Mouse (Mus musculus): Measurements from ENCODE around the gene Sema7a.

DNA sequence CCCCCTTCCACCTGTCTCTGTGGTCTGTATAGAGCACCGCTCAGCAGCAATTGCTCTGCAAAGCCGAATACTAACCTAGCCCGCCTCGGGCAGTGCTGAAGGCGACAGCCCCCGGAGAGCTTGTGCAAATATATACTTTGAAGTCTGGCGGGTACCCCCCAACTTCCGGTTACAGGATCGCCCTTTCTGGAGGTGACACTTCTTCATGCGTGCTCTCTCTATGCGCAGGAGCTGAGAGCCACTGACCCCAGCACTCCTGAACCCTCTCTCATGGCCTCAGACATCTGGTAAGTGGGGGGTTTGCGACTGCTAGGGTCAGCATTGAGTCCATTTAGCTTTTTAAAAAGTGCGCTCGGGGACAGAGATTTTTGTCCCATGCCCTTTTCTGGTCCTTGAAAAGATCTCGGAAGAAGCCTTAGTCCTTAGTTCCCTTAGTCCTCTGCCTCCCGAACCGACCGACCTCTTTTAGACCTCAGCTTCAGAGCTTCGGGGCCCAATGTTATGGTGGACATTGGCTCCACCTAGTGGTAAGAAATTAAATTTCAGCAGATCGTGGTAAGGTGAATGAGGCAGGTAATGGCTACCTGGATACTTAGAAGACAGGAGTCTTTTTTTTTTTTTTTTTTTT lies 58.2 kb downstream of the Sema7a start:
- TF ChIP-seq CTCF (IDR thresholded peaks at IDR 0.05; ENCODE audit: borderline replicate concordance, insufficient read depth, low read length): no peak
- no peak for TF ChIP-seq POLR2A (IDR thresholded peaks at IDR 0.05; ENCODE audit: low read depth, low read length)

Data from embryonic fibroblast, embryonic 13.5 days (primary cell).